Mouse (Mus musculus): ENCODE results near the gene Gm28539.

GRCm38 (mm10) chr16:18809001-18809400 lies 27.4 kb upstream of the Gm28539 start:
- no peak for TF ChIP-seq CTCF (conservative IDR thresholded peaks at IDR 0.05; ENCODE audit: low read length)
- no peak for TF ChIP-seq NANOG (IDR thresholded peaks at IDR 0.05; ENCODE audit: borderline replicate concordance, low read length)
- no peak for TF ChIP-seq POU5F1 (IDR thresholded peaks at IDR 0.05; ENCODE audit: borderline replicate concordance, low read length)
